Mouse (Mus musculus) liver (tissue): Measurements from ENCODE around the gene Lrrc28.
A peak's percentile ranks its signal among the peaks of the same experiment; 100 is the strongest.

Experiments
- DNase-seq: peaks from one replicate; pipeline ENCODE4 v3.0.0-alpha.2; 2020; ENCODE audit warnings: mixed read lengths

The Lrrc28 gene

DNA sequence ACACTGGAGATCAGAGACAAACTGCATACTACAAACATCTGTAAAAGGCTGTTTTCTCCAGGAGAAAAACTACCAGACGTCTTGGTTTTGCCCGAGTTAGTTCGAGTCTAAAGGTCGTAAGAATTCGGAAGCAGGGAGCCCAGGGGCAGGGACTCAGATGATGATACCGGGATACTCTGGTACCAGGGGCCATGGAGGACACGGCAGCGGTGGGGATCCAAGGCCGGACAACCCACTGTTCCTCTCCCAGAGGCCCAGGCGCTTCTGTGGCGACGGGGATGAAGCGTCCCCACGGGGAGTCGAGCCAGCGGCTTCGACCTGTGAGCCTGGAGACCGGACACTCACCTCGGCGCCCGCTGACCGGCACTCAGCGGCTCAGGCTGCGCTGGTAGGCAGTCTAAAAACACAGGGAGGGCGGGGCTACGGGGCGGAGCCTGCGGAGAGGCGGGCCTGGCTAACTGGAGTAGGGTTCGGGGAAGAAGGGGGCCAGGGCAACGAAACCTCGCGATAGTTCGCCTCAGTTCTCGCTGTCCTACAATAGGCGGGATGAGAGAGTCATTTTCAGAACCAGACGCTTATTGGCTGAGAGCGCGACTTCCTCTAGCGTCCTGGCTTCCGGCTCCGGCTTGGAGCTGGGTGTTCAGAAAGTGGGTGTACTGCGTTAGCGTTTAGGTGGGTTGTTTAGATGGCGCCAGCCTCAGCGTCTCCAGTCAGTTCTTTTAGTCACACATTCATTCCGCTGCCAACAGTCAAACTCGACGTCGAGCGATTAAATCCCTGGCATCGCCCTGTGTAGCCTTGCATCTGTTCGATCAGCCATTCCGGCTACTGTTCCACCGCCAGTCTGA is at the start of gene Lrrc28:
Lrrc28 (minus strand) TSS at position 436 of the 848 bp plus-strand sequence.
- DNase-seq: peak; percentile 100

DNA sequence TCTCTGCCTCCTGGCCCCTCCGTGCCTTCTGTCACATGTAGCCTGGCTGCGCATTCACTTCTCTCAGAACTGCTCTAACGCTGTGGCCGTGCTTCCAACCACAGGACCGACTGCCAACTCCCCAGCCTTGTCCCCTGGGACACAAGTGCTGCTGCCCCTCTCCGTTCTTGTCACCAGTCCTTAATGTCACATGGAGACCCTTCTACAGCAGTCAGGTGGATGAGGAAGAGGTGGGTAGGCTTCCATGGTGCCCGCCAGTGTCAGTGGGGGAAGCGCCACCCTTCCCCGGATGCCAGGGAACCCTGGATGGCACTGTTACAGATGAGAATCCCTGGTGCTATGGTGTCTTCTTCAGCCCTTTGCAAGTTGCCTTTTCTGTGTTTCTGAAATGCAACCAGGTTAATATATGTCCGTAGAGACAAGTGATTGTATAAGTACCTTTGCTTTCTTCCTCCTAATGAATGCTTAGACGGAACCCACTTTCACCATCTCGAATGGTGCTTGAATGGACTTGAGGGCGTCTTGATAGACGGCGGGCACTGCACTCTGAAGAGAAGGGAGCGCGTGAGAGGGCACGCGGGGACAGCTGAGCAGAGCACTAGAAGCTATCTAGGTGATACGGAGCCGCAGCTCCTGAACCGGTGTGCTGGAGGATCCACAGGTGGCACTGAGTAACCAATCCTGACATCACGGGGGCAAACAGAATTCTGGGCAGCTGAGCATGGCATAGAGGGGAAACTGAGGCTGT is 47.9 kb upstream of the Lrrc28 start:
- no peak for DNase-seq

DNA sequence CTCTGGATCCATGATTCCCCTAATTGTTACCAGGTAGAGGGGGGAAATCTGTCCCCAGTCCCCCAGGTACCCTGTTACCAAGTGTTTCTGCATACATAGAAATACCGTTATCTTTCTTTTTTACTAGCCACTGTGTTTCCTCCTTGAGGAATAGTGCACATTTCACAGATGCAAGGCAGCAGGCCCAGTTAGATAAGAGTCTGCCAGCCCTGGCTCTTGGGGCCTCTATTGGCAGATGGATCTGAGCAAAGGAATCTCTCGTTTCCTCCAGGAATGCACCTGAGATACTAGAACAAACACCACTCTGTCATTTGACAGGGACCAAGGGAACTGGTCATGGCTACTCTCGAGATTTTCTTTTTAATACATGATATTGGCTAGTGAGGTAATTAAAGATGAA is 47.1 kb upstream of the Lrrc28 start:
- DNase-seq: no peak

DNA sequence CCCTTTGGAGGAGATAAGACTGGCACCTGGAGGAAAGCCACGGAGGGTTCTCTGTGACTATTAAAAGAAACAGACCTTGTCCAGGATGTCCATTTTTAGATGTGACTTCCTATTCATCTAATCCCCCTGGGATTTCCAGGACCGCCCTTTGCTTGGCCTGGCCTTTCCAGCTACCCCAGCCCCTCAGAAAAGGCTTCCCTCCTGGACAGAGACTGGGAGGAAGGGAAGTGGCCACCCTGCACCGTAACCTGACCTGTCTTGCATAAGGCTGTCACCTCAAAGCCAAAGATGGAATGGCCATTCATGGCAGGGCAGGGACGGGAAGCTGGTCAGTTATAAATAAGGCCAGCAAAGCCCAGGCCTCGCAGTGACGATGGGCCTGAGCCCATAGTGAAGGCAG is 46.0 kb upstream of the Lrrc28 start:
- no peak for DNase-seq

DNA sequence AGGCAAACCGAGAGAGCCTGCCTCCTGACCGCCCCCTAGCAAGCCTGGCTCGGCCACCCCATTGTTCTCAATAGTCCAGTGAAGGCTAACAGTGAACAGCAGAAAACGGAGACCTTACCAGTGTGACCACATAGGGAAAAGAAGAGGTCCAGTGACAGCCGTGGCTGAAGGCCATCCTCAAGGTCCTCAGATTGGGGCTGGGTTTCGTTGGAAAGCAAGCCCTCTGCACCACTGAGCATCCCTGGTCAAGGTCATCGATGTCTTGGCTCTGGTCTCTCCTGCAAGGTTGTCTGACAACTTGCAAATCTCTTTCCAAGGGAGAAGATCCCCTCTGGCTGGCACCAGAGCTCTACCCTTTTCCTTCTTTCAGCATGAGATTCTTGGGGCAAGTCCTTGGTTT is 44.7 kb upstream of the Lrrc28 start:
- no peak for DNase-seq

DNA sequence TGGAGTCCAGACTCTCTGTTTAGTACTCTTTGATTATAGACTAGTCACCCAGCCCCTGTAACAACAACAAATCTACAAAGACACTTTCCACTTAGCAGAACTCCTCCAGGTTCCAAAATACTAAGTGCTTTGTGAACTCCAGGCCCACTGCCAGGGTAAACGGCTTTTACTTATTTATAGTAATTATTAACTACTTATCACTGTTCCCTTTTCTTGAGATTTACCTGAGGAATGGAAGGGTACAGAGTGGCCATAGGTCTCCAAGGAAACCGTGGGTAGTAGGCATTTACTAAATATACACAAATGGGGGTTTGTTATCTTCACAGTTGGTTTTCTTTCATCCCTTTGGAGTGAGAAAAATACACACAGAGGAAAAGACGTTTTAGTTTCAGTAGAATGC is 43.2 kb upstream of the Lrrc28 start:
- no peak for DNase-seq

DNA sequence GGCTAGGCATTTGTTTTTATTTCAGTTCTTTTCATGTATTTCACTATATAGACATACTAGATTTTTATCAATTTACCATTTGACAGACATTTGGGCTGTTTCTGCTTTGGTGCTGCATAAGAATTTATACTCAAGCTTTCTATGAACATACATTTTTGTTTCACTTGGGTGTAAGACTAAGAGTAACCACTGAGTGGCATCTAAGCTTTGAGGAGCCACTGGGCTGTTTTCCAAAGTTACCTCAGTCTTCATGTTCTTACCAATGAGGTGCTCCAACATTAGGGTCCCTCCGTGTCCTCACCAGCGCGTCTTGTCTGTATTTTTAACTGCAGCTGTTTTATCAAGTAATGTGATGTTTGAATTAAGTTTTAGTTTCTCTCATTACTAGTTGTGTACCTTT is 41.5 kb upstream of the Lrrc28 start:
- no peak for DNase-seq

DNA sequence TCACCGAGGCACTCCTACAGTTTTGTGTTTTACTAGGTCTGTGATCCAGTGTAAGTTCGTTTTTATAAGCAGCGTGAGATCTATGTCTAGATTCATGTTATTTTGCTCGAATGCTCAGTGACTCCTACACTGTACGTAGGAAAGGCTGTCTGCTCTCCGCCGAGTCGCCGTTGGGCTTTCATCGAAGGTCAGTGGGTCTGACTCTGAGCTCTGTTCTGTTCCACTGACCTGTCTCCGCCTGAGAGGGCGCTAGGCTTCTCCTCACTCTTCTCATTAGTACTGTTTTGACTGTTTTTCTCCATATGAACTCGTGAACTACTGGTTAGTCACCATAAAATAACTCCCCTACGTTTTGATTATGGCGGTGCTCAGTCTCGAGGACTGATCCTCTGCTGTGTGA is 37.9 kb upstream of the Lrrc28 start:
- DNase-seq: no peak

DNA sequence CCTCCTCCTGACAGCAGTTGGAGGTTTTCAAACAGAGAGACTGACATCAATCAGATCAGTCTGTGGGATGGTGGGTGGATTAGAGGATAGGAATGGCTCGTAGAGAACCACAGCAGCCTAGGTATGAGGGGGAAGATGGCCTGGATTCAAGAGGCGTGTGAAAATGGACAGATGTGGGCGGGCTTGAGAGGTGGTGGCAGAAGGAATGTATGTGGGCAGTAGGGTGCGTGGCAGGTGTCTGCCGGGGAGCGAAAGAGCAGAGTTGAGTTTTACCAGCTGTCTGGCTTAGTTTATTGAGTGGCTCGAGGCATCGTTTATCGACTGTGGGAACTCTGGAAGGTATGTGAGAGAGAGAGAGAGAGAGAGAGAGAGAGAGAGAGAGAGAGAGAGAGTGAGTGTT is 36.0 kb upstream of the Lrrc28 start:
- DNase-seq: no peak

DNA sequence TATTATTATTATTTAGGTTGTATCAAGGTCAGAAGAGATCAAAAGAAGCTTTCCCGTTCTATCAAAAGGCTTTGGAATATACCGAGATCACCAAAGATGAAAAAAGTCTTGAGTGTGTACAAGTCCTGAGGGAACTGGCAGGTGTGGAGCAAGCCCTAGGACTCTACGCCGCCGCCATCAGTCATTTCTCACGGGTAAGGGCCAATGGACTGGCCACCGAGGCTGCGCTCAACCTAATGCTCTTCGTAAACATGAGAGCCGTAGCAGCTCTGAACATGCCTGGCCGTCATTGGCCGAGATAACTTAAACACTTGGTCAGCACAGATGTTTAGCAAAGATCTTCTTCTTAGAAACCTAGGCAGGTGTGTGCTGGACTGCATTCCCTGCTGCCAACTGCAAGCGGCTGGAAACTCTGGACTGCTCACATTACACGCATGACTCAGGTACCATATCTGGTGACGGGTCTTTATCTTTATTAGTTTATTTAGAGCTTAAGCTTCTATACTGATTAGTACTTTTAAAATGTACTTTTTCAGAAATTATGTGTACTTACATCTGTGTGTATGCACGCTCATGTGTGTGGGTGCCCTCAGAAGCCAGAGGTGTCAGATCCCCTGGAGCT is 33.9 kb upstream of the Lrrc28 start:
- no peak for DNase-seq

DNA sequence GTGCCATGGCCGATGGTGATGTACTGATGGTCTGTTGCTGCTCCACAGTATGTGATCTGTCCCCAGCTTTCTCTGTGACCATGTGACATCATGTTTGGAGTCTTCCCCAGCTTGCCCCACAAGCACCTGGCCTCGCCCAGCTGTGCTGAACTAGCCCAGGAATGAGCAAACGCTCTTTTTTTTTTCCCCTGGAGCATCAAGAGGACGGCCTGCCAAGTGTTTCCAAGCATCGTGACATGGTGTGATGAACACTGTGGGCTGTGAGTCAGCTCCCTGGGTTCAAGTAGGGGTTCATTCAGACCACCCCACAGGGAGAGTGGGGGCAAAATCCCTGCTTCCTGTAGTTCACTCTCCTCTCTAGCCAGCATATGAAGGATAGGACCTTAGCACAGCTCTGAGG is 28.6 kb upstream of the Lrrc28 start:
- DNase-seq: no peak

DNA sequence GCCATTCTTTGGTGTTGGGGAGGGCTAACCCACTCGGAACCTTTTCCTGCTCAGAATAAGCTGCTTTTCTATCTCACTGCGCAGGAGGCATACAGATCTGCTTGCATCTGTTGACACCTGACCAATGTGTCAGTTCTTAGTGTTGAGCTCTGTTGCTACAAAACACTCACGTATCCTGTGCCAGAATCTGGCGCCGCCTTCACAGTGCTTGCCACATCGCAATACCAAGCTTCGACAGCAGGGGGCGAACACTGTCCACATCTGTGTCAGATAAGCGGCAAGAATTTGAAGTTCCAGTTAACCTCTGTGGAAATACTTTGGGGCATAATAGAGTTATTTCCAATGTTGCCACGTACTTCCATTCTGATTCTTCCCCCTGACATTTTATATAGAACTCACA is 27.6 kb upstream of the Lrrc28 start:
- DNase-seq: peak; percentile 85

DNA sequence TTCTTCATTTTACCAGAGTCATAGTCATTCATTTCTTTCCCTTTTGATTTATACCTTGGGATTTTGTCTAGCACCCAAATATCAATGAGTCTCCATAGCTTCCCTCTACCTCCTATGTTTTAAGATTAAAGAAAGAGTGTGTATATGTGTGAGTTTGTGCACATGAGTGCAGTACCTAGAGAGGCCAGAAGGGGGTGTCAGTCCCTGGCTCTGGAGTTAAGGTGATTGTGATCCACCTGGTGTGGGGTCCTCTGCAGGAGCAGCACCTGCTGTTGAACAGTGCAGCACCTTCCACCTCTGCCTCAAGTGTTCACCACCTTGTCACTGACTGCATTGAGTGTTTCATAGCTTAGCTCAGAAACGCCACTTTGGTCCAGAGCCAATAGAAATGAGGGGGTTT is 25.9 kb upstream of the Lrrc28 start:
- DNase-seq: no peak

DNA sequence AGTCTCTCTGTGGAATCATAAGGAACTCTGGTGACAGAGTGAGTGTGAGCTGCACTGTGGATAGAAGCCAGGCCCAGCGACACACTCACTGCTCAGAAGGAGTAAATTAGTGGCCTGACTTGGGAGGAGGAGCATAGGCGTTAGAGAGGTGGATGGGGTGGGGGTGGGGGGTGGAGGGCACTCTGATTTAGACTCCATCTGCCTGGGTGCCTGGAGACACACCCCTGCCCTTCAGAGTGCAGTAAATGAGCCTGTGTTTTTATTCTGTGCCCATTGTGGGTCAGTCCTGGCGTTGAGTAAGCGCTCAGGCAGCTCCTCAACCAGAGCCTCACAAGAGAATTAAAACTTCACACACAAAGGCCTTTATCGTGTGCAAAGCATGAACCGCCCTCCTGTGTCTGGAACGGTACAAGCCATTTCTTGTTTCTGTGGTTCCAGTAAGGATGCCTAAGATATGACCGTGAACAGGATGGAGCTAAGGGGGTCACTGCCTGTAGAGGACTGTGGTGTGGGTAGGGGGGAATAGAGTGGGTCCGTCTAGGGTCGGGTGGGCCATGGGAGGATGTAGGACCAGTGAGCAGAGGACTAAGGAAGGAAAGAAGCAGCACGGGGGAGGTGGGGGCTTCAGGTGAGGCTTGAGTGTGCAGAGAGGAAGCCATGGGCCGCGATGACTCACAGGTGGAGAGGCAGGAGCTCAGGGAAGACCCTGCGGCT is 19.1 kb upstream of the Lrrc28 start:
- DNase-seq: no peak

DNA sequence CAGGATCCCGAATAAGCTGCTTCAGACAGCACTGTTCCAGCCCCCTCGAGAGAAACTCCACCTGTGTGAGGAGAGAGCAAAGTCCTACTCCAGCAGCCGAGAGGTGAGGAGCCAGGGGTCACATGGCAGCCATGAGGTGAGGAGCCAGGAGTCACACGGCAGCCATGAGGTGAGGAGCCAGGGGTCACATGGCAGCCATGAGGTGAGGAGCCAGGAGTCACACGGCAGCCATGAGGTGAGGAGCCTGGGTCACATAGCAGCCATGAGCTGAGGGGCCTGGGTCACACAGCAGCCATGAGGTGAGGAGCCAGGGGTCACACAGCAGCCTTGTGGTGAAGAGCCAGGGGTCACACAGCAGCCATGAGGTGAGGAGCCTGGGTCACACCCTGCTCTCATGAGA is 17.4 kb upstream of the Lrrc28 start:
- DNase-seq: peak; percentile 18

DNA sequence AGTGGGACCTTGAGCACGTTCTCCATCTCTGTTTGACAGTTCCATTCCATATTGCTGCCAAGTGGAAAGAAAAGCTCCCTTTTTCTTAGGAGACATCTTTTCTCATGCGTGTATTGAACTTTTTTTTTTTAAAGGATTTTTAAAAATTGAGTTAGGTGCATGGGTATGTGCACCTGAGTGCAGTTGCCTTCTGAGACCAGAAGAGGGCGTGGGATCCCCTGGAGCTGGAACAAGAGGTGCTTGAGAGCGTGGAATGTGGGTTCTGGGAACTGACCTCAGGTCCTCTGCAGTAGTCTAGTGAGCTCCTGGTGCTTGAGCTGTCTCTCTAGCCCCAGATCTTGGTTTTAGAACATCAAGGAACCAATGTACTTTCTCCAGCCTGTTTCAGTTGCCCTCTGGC is 13.0 kb upstream of the Lrrc28 start:
- DNase-seq: no peak

DNA sequence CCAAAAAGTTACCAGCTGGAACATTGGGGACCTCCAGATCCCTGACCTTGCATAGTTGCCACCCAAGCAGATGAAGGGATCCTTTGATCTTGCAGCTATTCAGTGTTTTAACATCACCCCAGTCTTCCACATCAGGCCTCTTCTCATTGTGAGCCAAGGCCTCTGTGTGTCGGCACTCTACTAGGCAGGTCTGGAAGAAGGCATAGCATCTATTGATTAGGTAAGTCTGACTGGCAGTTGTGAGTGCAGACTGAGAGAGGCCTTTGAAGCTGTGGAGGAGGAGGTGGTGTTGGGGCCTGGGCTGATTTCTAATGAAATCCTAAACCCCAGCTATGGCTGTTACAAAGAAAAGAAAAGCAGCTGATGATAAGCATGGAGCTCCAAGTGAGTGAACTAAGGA is 10.1 kb upstream of the Lrrc28 start:
- DNase-seq: no peak

DNA sequence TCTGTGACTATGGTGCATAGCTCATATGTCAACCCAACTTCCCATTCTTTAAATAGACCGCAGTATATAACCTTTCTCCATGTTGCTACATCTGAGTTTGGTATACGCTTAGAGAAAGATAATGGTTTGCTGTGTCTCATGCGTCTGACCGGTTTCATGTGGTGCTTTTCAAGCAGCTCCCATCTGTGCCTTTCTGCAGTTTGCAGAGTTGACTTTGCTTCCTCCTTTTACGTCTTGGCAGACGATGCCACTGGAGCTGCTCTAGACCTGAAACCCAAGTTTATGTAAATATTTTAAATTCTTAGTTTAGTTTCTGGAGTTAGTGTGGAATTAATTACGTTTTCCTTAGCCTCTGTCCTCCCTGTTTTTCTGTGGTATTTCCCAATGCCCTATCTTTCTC is 9.6 kb upstream of the Lrrc28 start:
- no peak for DNase-seq

DNA sequence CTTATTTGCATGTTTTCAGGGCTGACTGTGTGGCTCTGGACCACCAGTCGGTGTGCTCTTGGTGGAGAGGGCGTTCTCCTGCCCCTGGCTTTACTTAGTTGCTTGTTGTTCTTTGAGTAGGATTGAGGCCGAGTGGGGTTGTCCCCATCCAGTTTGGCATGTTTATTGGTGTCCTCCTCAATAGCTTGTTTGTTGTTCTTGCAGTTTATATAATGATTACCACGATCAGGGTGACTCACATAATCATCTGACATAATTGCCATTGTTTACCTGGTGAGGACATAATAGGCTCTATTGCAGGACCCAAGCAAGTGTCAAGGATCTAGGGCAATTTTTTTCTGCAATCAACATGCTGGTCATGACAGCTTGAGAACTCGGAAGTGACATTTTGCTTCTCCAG is 7.1 kb upstream of the Lrrc28 start:
- no peak for DNase-seq

DNA sequence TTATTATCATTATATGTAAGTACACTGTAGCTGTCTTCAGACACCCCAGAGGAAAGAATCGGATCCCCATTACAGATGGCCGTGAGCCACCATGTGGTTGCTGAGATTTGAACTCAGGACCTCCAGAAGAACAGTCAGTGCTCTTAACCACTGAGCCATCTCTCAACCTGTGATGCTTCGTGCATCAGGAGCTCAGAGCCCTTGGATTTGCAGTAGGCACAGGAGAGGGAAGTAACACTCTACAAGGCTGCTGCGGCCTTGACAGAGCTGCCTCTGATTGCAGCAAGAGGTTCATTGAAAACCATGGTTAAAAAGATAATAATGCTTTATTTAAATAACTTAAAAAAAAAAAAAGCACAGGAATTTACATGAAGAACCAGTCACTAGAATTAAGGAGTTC is 3.3 kb upstream of the Lrrc28 start:
- no peak for DNase-seq

DNA sequence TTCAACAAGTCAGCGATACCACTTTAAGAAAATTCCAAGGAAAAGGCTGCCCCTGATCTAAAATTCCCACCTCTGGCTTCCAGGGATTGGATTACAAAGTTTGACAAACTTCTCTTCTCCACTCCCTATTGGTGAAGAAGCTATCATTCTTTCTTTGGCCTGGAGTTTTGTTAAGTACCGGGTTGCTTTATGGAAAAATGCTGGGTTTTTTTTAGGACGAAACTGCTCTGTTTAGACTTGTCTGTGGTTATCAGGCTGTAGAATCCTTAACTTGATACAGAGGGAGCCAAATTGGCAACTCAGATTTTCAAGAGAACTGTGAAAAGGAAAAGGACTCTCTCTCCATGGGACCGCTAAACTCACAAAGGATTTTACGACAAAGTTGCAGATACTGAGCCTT is 2.2 kb upstream of the Lrrc28 start, which contains the start of gene Ttc23:
Ttc23 (plus strand) TSS at position 134 of the 400 bp plus-strand sequence.
- no peak for DNase-seq

DNA sequence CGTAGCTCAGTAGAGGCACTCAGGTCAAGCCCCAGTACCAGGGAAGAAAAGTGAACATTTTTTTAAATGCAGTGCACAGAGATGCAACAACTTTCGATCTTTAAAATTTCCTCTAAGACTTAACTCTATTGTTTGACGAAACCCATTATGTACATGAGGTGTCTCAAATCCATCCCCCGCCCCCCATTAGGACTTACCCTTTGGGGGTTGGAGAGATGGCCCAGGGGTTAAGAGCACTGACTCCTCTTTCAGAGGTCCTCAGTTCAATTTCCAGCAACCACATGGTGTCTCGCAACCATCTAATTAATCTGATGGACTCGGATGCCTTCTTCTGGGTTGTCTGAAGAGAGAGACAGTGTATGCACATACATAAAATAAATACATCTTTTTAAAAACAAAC is 1.1 kb upstream of the Lrrc28 start:
- no peak for DNase-seq

DNA sequence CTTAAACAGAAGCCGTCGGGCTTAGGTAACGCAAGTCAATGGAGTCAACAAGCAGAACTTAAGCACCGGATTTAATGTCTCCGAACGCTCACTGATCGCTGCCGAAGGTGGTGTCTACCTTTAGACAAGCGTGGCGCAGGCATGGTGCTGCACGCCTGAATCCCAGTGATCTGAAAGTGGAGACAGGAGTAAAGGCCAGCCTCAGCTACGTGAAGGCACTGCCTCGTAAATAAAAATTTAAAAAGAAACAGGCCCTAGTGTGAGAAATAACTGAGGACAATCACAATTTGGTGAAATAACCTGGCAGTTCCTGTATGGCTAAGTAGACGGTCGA is 580 bp upstream of the Lrrc28 start:
- DNase-seq: no peak
